Mouse (Mus musculus): ENCODE measurements around the gene Olfr837.
"Not testable (repeated sequence)": the region's sequence is repeated elsewhere in the genome, so short reads cannot be mapped to it uniquely, and the experiment has no call there.

Olfr837 gene

GRCm38 (mm10) chr9:19136017-19136416 is at the start of gene Olfr837:
Olfr837 (plus strand) TSS chr9:19136317.
- no peak for DNase-seq

- not testable (repeated sequence) for DNase-seq
Measured at GRCm38 (mm10) chr9:19092889-19093753, 43.0 kb upstream of the Olfr837 start.

- DNase-seq, result no peak
Measured at GRCm38 (mm10) chr9:19097286-19097685, 38.8 kb upstream of the Olfr837 start.

GRCm38 (mm10) chr9:19120082-19120481 is 16.0 kb upstream of the Olfr837 start, which contains the start of gene Olfr836:
Olfr836 (plus strand) TSS chr9:19120382.
- no peak for DNase-seq

GRCm38 (mm10) chr9:19177212-19177611 is 41.1 kb downstream of the Olfr837 start, which contains the start of gene Olfr839-ps1:
Olfr839-ps1 (minus strand) TSS chr9:19177312.
- no peak for DNase-seq

All from right cerebral cortex, postnatal 25 days (tissue).